Comparison of ENCODE assay signal across 16 mouse cellular contexts in the genomic region with DNA sequence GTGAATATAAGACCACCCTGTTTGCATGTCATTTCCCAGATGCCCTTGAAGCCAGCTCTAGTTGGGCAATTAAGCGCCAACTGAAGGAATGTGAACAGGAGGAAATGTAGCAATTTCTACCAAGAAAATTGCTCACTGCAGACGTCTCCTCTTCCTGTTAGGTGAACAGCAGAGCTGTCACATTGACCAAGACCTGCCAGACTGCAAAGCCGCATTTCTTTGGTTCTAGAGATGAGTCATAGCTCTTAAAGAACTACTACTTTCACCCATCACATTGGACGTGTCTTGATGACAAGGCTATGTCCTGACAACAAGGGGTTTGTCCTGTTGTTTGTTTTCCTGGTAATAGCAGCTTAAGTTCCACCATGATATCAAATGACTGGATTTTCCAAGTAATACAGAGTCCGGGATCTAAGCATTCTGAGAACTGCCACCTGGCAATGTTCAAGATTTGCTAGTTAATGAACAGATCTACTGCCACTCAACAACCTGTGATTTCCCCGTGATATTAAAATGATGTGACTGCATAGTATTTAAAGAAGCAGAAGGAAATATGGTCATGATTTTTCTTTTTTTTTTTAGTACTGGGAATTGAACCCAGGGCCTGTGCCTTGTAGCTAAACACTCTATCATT.
A peak's percentile ranks its signal among the peaks of the same experiment; 100 is the strongest.
DNase-seq lines count a peak whose midpoint lies in the region; ATAC-seq lines count a peak whose summit lies in the region.
"Had no signal": no experiment of that assay in that cellular context is flagged by ENCODE, and none has a peak within 500 bp of the region (broad histone marks: within the 10 kb centered on the region; RNA-seq: fewer than 3 reads in every experiment).

No protein-coding gene starts in this region.

- peak; percentile 66 for DNase-seq in kidney, adult 9 months
- DNase-seq in kidney, postnatal 4 days: no peak
- peak; percentile 35 for DNase-seq in CD4-positive, CD25-positive, alpha-beta regulatory T cell, adult 2 months (ENCODE audit: low read depth, low spot score)
- no peak for DNase-seq in adrenal gland, adult 8-10 months
- DNase-seq in adrenal gland, adult (ENCODE audit: inconsistent age in 2 of 2, low spot score in 1 of 2): no peak
- DNase-seq: cerebellum, adult 18-20 months; embryo, embryonic 11 days; gastrocnemius, postnatal 36 days; heart, postnatal 36 days; layer of hippocampus, postnatal 36 days; left cerebral cortex, postnatal 4 days; right cerebral cortex, postnatal 25 days; thymus, adult 18-20 months had no signal

- peak; percentile 77 for ATAC-seq in inflammation-experienced regulatory T-cells, adult 6 months
- 0 out of 2 replicates have a peak, but pooled peaks have one; percentile 39 for ATAC-seq in neutrophil, adult 5-6 weeks (ENCODE audit: extremely low read depth, insufficient number of reproducible peaks, low FRiP score, poor library complexity, severe bottlenecking)
- ATAC-seq: Patski had no signal

Comparison
In these comparisons a context has a peak if more than half of its experiments do, and no peak if none do; other contexts are left out.
1. DNase-seq: peak in kidney, adult 9 months (single experiment) and CD4-positive, CD25-positive, alpha-beta regulatory T cell, adult 2 months (single experiment); none in kidney, postnatal 4 days (0 of 2), adrenal gland, adult 8-10 months (single experiment) and adrenal gland, adult (0 of 2).